Mouse (Mus musculus) granulocyte monocyte progenitor cell, adult 5-6 weeks (primary cell): ENCODE measurements at regions not wholly inside any gene's neighbourhood (a gene's known extent, or its start where the extent isn't known, plus 50 kb on each side); places are given as distances from the start of the nearest gene placed in this dataset.

Experiments
- ATAC-seq: replicated peaks from 2 replicates; pipeline ENCODE4 v1.8.0; 2016; ENCODE audit warnings: mild to moderate bottlenecking, moderate TSS enrichment, inconsistent platforms; ENCODE audit not compliant: poor library complexity, severe bottlenecking

- 0 out of 2 replicates have a peak, but pooled peaks have one; percentile 33 for ATAC-seq
Measured at GRCm38 (mm10) chr3:28183061-28183762, 79.8 kb upstream of the Tnik start.

GRCm38 (mm10) chr3:28185518-28185917 lies 77.5 kb upstream of the Tnik start:
- ATAC-seq = no peak

- ATAC-seq = peak; percentile 79
Measured at GRCm38 (mm10) chr3:28185918-28186317, 77.1 kb upstream of the Tnik start.

- no peak for ATAC-seq
Measured at GRCm38 (mm10) chr3:28189371-28189770, 73.6 kb upstream of the Tnik start.

GRCm38 (mm10) chr3:28190243-28190642 lies 72.8 kb upstream of the Tnik start:
- no peak for ATAC-seq

GRCm38 (mm10) chr3:28194388-28194970 lies 68.5 kb upstream of the Tnik start:
- no peak for ATAC-seq

GRCm38 (mm10) chr3:28196786-28197185 lies 66.2 kb upstream of the Tnik start:
- no peak for ATAC-seq

GRCm38 (mm10) chr3:28209304-28209703 lies 53.7 kb upstream of the Tnik start:
- ATAC-seq = no peak

- ATAC-seq = no peak
Measured at GRCm38 (mm10) chr3:28210847-28211803, 51.9 kb upstream of the Tnik start.
